In the genomic region with DNA sequence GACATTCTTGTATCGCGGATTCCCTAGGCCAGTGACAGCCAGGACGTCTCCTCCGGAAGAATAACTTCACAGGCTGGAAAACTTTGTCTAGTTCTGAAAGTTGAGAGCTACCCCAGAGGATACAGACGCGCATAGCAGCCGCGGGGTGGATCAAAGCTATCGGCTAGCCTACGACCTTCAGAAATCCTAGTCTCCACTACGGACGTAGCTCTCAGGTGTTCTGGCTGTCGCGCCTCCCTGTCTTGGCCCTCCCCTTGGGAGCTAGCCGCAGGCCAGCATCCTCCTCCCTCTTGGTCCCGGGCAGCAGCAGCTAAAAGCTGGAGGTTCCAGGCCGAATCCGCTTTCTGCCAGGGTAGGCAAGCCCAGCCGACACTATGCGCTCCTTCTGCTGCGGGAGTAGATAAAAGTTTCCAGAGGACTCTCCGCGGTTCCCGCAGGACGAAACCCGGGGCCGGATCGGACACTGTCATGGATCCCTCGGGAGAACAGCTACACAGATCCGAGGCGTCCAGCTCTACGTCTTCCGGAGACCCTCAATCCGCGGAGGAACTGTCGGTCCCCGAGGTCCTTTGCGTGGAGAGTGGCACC, we compare ENCODE assay signal across 9 mouse cellular contexts. TPM values are rescaled to one million over a fixed set of nuclear protein-coding genes. Genes with fewer than 3 reads are reported as not detected.
DNase-seq lines count a peak whose midpoint lies in the region; ATAC-seq and TF ChIP-seq lines count a peak whose summit lies in the region.
"Had no signal": no experiment of that assay in that cellular context is flagged by ENCODE, and none has a peak within 500 bp of the region (broad histone marks: within the 10 kb centered on the region; RNA-seq: fewer than 3 reads in every experiment).

No protein-coding gene starts in this region.

- H3K9me3 ChIP-seq in ES-Bruce4 (replicated peaks; ENCODE audit: control insufficient read depth, insufficient read depth, low read length, poor library complexity, severe bottlenecking) = no peaks in the 10 kb centered on the region
- no peaks in the 10 kb centered on the region for H3K9me3 ChIP-seq in liver, embryonic 11.5 days (ENCODE audit: control insufficient read depth, low read length)

- no peak for TF ChIP-seq CTCF in ES-Bruce4 (IDR thresholded peaks at IDR 0.05; ENCODE audit: low read depth, low read length)

- no peaks in the 10 kb centered on the region for H3K36me3 ChIP-seq in ES-Bruce4 (ENCODE audit: control insufficient read depth, insufficient read depth, low read length, poor library complexity, severe bottlenecking)
- no peaks in the 10 kb centered on the region for H3K36me3 ChIP-seq in liver, embryonic 11.5 days (ENCODE audit: control insufficient read depth, insufficient read depth, low read length)

- peak overlapping the region; percentile 71 for H3K4me3 ChIP-seq in ES-Bruce4 (ENCODE audit: low read depth, low read length)
- peak overlapping the region; percentile 52 for H3K4me3 ChIP-seq in liver, embryonic 11.5 days (ENCODE audit: low read depth, low read length)

- no peak for TF ChIP-seq POLR2A in ES-Bruce4 (IDR thresholded peaks at IDR 0.05; ENCODE audit: insufficient read depth, low read length)

- ATAC-seq in liver, embryonic 11.5 days (replicated peaks; ENCODE audit: low FRiP score) = peak; percentile 66

- peak overlapping the region; percentile 19 for H3K9ac ChIP-seq in ES-Bruce4 (ENCODE audit: low read depth, poor library complexity, severe bottlenecking)
- H3K9ac ChIP-seq in liver, embryonic 11.5 days (ENCODE audit: low read depth, low read length) = peak overlapping the region; percentile 13

- no peak for TF ChIP-seq EP300 in ES-Bruce4 (IDR thresholded peaks at IDR 0.05; ENCODE audit: insufficient read depth, low read depth, low read length)

- peak; percentile 25 for DNase-seq in gastrocnemius, postnatal 14 days
- no peak for DNase-seq in gastrocnemius, postnatal 36 days
- DNase-seq in embryo, embryonic 11 days = peak; percentile 67
- peak; percentile 11 to 28 for DNase-seq in heart, postnatal 14 days
- peak; percentile 62 for DNase-seq in liver, embryonic 11.5 days (ENCODE audit: low spot score)
- DNase-seq in right cerebral cortex, postnatal 4 days = peak; percentile 19
- no peak for DNase-seq in gastrocnemius, postnatal 25 days

- H3K27me3 ChIP-seq in ES-Bruce4 (ENCODE audit: control insufficient read depth, insufficient read depth, low read length, poor library complexity, severe bottlenecking) = peaks cover 6% of the 10 kb centered on the region; the same call in 1 of the 2 replicates
- peaks cover 34% of the 10 kb centered on the region for H3K27me3 ChIP-seq in liver, embryonic 11.5 days (replicated peaks; ENCODE audit: control insufficient read depth, insufficient read depth, low read length)

- no peak overlapping the region for H3K27ac ChIP-seq in ES-Bruce4 (ENCODE audit: insufficient read depth, low read length)
- H3K27ac ChIP-seq in liver, embryonic 11.5 days (ENCODE audit: low read depth, low read length) = no peak overlapping the region

- intact Hi-C loops in gastrocnemius, postnatal 14 days (cut with DNase I; ENCODE audit: low total_unique reads) = no loop called here
- intact Hi-C loops in gastrocnemius, postnatal 36 days (cut with DNase I) = no loop called here
- intact Hi-C loops in heart, postnatal 14 days (cut with DNase I) = no loop called here

- H3K4me2 ChIP-seq in liver, embryonic 11.5 days = peak overlapping the region; percentile 98

- WGBS in liver, embryonic 11.5 days = under 1% methylated on average over 38 of the region's 38 CpGs

- H3K4me1 ChIP-seq in ES-Bruce4 (ENCODE audit: control insufficient read depth, insufficient read depth, low read length) = no peaks in the 10 kb centered on the region
- H3K4me1 ChIP-seq in liver, embryonic 11.5 days (replicated peaks; ENCODE audit: control insufficient read depth, insufficient read depth, low read length) = peaks cover 5% of the 10 kb centered on the region

RNA-seq across cellular contexts. Expression of a gene that starts 9.6 kb away (rescaled TPM):
- not detected for total RNA-seq in gastrocnemius, postnatal 14 days (2021)
- total RNA-seq in gastrocnemius, postnatal 36 days (2021) = under 1 TPM in 1 of 2 experiments, not detected in 1; 0.10 TPM
- polyA plus RNA-seq in ES-Bruce4 (2011; ENCODE audit: insufficient read depth, insufficient read length, low read depth, missing spikeins) = not detected in 2 replicates
- total RNA-seq in heart, postnatal 14 days (2021) = under 1 TPM; 0.37 to 0.38 TPM
- polyA plus RNA-seq in liver, embryonic 11.5 days (2014; fragmentation: Nextera tagmentation; extraction: Ambion mirVana) = 1.0 and 1.3 TPM in 2 replicates
- total RNA-seq in gastrocnemius, postnatal 25 days (2021) = not detected
- total RNA-seq: MEL had no signal

Comparison
In these comparisons a context has a peak if more than half of its experiments do, and no peak if none do; other contexts are left out.
1. DNase-seq: peak in gastrocnemius, postnatal 14 days (single experiment), embryo, embryonic 11 days (single experiment), heart, postnatal 14 days (2 of 2), liver, embryonic 11.5 days (single experiment) and right cerebral cortex, postnatal 4 days (single experiment); none in gastrocnemius, postnatal 36 days (0 of 2) and gastrocnemius, postnatal 25 days (single experiment).